Mouse (Mus musculus): ENCODE measurements around the gene Lama2. TPM values are rescaled to one million over a fixed set of nuclear protein-coding genes. Genes with fewer than 3 reads are reported as not detected.

Gene Lama2
- polyA plus RNA-seq, 2 experiments, result 14.6 to 20.5 TPM

- Histone ChIP-seq H3K36me3 (ENCODE audit: control insufficient read depth, insufficient read depth, low read length) (no peaks in the 10 kb centered on the region), H3K27ac (replicated peaks; ENCODE audit: low read depth, low read length) (no peak overlapping the region), H3K4me1 (ENCODE audit: control insufficient read depth, insufficient read depth, low read length) (no peaks in the 10 kb centered on the region), H3K9me3 (ENCODE audit: control insufficient read depth, low read length) (no peaks in the 10 kb centered on the region), H3K4me2 (replicated peaks; ENCODE audit: low read depth, low read length, severe bottlenecking) (no peak overlapping the region), H3K9ac (ENCODE audit: low read depth, low read length, severe bottlenecking) (no peak overlapping the region), H3K4me3 (replicated peaks; ENCODE audit: low read length) (no peak overlapping the region), H3K27me3 (ENCODE audit: control insufficient read depth, insufficient read depth, low read length) (no peaks in the 10 kb centered on the region)
- peak; percentile 74 for ATAC-seq (ENCODE audit: low FRiP score, low read depth)
- no peak for TF ChIP-seq POLR2A (IDR thresholded peaks at IDR 0.05; ENCODE audit: borderline replicate concordance, extremely low read depth, insufficient read depth, insufficient read length)
- peak; percentile 30 for DNase-seq (ENCODE audit: low spot score)
- 33% methylated on average over 1 of the region's 1 CpGs for WGBS
Observed at GRCm38 (mm10) chr10:27484041-27484440, 135.5 kb downstream of the Lama2 start.

DNA sequence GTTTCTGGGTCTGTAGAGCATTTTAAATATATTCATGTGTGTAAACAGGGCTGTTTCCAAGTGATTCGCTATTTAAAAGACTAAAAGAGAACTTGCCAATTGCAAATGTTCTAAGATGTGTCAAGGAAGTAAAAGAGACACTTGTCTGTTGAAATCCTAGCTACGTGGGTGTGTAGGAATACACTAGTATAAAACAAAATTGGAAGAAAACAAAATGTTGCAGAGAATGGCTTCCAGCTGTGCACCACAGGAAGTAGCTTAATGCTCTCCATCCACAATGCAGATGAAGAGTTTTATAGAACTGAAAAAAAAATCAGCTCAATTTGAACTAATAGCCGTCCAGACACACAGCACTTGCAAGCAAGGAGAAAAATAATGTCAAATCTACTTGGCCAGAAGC is 144.0 kb downstream of the Lama2 start:
- H3K4me3 ChIP-seq (replicated peaks; ENCODE audit: low read length), result no peak overlapping the region
- 27% methylated on average over 3 of the region's 3 CpGs for WGBS
- DNase-seq (ENCODE audit: low spot score) (peak; percentile 49), ATAC-seq (ENCODE audit: low FRiP score, low read depth) (peak; percentile 67)
- H3K4me1 ChIP-seq (ENCODE audit: control insufficient read depth, insufficient read depth, low read length), result no peaks in the 10 kb centered on the region
- no peaks in the 10 kb centered on the region for H3K36me3 ChIP-seq (ENCODE audit: control insufficient read depth, insufficient read depth, low read length)
- no peak for TF ChIP-seq POLR2A (IDR thresholded peaks at IDR 0.05; ENCODE audit: borderline replicate concordance, extremely low read depth, insufficient read depth, insufficient read length)
- no peaks in the 10 kb centered on the region for H3K9me3 ChIP-seq (ENCODE audit: control insufficient read depth, low read length)
- H3K27me3 ChIP-seq (ENCODE audit: control insufficient read depth, insufficient read depth, low read length), result no peaks in the 10 kb centered on the region
- no peak overlapping the region for H3K4me2 ChIP-seq (replicated peaks; ENCODE audit: low read depth, low read length, severe bottlenecking)
- no peak overlapping the region for H3K27ac ChIP-seq (replicated peaks; ENCODE audit: low read depth, low read length)
- no peak overlapping the region for H3K9ac ChIP-seq (ENCODE audit: low read depth, low read length, severe bottlenecking)

GRCm38 (mm10) chr10:27468274-27468673 is 151.3 kb downstream of the Lama2 start:
- Histone ChIP-seq H3K36me3 (ENCODE audit: control insufficient read depth, insufficient read depth, low read length) (no peaks in the 10 kb centered on the region), H3K9me3 (ENCODE audit: control insufficient read depth, low read length) (no peaks in the 10 kb centered on the region), H3K27me3 (ENCODE audit: control insufficient read depth, insufficient read depth, low read length) (no peaks in the 10 kb centered on the region), H3K4me3 (replicated peaks; ENCODE audit: low read length) (no peak overlapping the region), H3K9ac (ENCODE audit: low read depth, low read length, severe bottlenecking) (no peak overlapping the region), H3K4me1 (ENCODE audit: control insufficient read depth, insufficient read depth, low read length) (no peaks in the 10 kb centered on the region), H3K27ac (replicated peaks; ENCODE audit: low read depth, low read length) (no peak overlapping the region), H3K4me2 (replicated peaks; ENCODE audit: low read depth, low read length, severe bottlenecking) (no peak overlapping the region)
- DNase-seq (ENCODE audit: low spot score) (no peak), ATAC-seq (ENCODE audit: low FRiP score, low read depth) (no peak)
- TF ChIP-seq POLR2A (IDR thresholded peaks at IDR 0.05; ENCODE audit: borderline replicate concordance, extremely low read depth, insufficient read depth, insufficient read length), result no peak
- WGBS, result 81% methylated on average over 1 of the region's 1 CpGs

GRCm38 (mm10) chr10:27413583-27414465 is 205.7 kb downstream of the Lama2 start:
- Histone ChIP-seq H3K27me3 (ENCODE audit: control insufficient read depth, insufficient read depth, low read length) (no peaks in the 10 kb centered on the region), H3K4me3 (replicated peaks; ENCODE audit: low read length) (no peak overlapping the region), H3K4me2 (replicated peaks; ENCODE audit: low read depth, low read length, severe bottlenecking) (no peak overlapping the region), H3K4me1 (ENCODE audit: control insufficient read depth, insufficient read depth, low read length) (0 out of 2 replicates have a peak, but pooled peaks cover 4% of the 10 kb centered on the region), H3K27ac (replicated peaks; ENCODE audit: low read depth, low read length) (no peak overlapping the region), H3K9ac (ENCODE audit: low read depth, low read length, severe bottlenecking) (no peak overlapping the region), H3K36me3 (ENCODE audit: control insufficient read depth, insufficient read depth, low read length) (no peaks in the 10 kb centered on the region), H3K9me3 (ENCODE audit: control insufficient read depth, low read length) (no peaks in the 10 kb centered on the region)
- WGBS, result 81% methylated on average over 5 of the region's 5 CpGs
- DNase-seq (ENCODE audit: low spot score) (no peak), ATAC-seq (ENCODE audit: low FRiP score, low read depth) (no peak)
- TF ChIP-seq POLR2A (IDR thresholded peaks at IDR 0.05; ENCODE audit: borderline replicate concordance, extremely low read depth, insufficient read depth, insufficient read length), result no peak

DNA sequence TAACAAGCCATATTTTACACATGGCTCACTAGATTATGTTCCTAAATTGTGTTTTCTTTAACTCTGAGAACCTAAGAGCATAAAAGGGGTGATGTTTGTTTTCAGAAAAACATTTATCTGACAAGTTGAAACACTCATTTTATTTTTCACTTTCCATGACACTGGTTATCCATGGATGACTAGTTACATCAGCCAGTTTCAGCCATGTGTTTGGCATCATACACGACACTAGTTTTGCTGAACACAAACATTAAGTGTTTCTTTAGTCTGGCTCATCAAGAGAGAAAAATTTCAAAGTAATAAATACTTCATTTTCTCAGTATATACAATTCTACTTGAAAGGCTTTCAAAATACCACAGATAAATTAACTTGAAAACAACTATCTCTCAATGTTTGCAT is 228.8 kb downstream of the Lama2 start:
- no peak overlapping the region for H3K4me2 ChIP-seq (replicated peaks; ENCODE audit: low read depth, low read length, severe bottlenecking)
- H3K9me3 ChIP-seq (ENCODE audit: control insufficient read depth, low read length), result no peaks in the 10 kb centered on the region
- no peaks in the 10 kb centered on the region for H3K36me3 ChIP-seq (ENCODE audit: control insufficient read depth, insufficient read depth, low read length)
- H3K27ac ChIP-seq (replicated peaks; ENCODE audit: low read depth, low read length), result no peak overlapping the region
- no peak for ATAC-seq (ENCODE audit: low FRiP score, low read depth)
- WGBS, result 80% methylated on average over 1 of the region's 1 CpGs
- no peaks in the 10 kb centered on the region for H3K27me3 ChIP-seq (ENCODE audit: control insufficient read depth, insufficient read depth, low read length)
- no peak overlapping the region for H3K9ac ChIP-seq (ENCODE audit: low read depth, low read length, severe bottlenecking)
- no peak overlapping the region for H3K4me3 ChIP-seq (replicated peaks; ENCODE audit: low read length)
- no peaks in the 10 kb centered on the region for H3K4me1 ChIP-seq (ENCODE audit: control insufficient read depth, insufficient read depth, low read length)
- DNase-seq (ENCODE audit: low spot score), result no peak
- no peak for TF ChIP-seq POLR2A (IDR thresholded peaks at IDR 0.05; ENCODE audit: borderline replicate concordance, extremely low read depth, insufficient read depth, insufficient read length)
